Mouse (Mus musculus) lung, adult 2 months (tissue): ENCODE measurements around the gene Ces2b.

Experiments
- CTCF ChIP-seq: fragments of 200-500 bp; IDR thresholded peaks from 2 replicates; pipeline ENCODE4 v1.5.1; 2011; ENCODE audit warnings: mild to moderate bottlenecking, low read length, control low read depth; ENCODE audit not compliant: insufficient read depth
- POLR2A ChIP-seq: fragments of 200-500 bp; IDR thresholded peaks from 2 replicates; pipeline ENCODE4 v1.6.1; 2011; ENCODE audit warnings: low read depth, mild to moderate bottlenecking, control low read depth, low read length, borderline replicate concordance; ENCODE audit errors: extremely low read depth

GRCm38 (mm10) chr8:104806127-104806526, 25.2 kb upstream of the Ces2b start:
- TF ChIP-seq POLR2A (no peak), CTCF (no peak)
